Mouse (Mus musculus): ENCODE measurements around the gene Olfr715b. TPM values are rescaled to one million over a fixed set of nuclear protein-coding genes. Genes with fewer than 3 reads are reported as not detected.
"Not testable (repeated sequence)": the region's sequence is repeated elsewhere in the genome, so short reads cannot be mapped to it uniquely, and the experiment has no call there.

The Olfr715b gene
- not detected for total RNA-seq (2021)
- long read RNA-seq, experiment 1: 0 reads
- long read RNA-seq, experiment 2: 0 reads

DNA sequence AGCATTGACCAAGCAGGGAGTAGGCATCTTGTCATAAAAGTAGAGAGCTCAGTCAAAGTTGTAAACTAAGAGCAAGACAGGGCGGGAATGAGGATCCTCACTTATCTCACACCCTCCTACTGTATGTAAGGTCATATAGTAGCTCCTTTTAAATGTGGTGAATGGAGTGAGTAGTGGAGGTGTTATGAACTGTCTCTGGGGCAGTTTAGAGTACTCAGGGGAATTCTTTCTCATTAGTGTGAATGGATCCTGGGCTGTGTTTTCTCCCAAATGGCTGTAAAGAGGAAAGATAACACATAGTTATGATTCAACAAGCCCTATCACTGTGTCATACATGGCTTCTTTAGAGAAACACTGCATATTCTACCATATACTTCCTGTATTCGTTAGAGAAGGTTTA lies at the start of gene Olfr715b:
Olfr715b (minus strand) TSS at position 101 of the 400 bp plus-strand sequence.
- not testable (repeated sequence) for DNase-seq

DNA sequence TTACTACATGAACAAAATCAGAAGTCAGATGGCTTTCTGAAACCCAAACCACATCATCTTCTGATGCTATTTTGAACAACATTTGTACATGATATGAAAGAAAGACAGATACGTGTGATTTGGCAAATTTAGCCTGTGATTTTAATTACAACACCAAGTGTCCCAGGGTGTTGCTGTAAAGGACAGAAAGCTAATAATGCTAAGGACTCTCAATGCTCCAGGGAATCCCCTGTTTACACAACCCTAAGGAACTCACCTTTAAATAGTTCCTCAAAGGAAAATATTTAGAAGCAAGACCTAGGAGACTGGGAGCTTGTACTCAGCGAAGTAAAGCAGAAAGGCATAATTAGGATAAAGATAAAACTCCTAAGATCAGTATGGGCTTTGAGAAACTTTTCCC lies 27.9 kb upstream of the Olfr715b start, which contains the start of gene Olfr716:
Olfr716 (plus strand) TSS at position 301 of the 400 bp plus-strand sequence.
- DNase-seq: not testable (repeated sequence)

DNA sequence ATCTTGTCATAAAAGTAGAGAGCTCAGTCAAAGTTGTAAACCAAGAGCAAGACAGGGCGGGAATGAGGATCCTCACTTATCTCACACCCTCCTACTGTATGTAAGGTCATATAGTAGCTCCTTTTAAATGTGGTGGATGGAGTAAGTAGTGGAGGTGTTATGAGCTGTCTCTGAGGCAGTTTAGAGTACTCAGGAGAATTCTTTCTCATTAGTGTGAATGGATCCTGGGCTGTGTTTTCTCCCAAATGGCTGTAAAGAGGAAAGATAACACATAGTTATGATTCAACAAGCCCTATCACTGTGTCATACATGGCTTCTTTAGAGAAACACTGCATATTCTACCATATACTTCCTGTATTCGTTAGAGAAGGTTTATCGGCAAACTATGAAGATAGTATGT lies 20.8 kb upstream of the Olfr715b start, which contains the start of gene Olfr715:
Olfr715 (minus strand) TSS at position 101 of the 400 bp plus-strand sequence.
- not testable (repeated sequence) for DNase-seq

DNA sequence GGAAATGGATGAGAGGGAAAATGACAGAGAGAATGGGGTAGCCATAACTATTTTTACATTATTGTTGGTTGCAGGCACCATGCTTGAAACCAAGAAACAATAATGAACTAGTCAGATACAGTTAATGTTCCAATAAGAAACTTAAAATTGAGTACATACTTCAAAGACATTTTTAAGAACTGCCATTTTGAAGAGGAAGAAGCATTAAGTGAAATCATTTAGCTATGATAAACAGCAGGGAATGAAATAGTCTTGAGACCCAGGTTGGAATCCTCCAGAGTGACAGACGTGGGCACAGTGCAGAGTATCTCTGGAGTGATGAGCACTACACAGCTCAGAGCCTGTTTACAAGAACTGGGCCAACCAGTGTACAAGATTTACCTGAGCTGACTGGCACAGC lies 17.2 kb downstream of the Olfr715b start, which contains the start of gene Olfr17:
Olfr17 (plus strand) TSS at position 301 of the 400 bp plus-strand sequence.
- DNase-seq: no peak

DNA sequence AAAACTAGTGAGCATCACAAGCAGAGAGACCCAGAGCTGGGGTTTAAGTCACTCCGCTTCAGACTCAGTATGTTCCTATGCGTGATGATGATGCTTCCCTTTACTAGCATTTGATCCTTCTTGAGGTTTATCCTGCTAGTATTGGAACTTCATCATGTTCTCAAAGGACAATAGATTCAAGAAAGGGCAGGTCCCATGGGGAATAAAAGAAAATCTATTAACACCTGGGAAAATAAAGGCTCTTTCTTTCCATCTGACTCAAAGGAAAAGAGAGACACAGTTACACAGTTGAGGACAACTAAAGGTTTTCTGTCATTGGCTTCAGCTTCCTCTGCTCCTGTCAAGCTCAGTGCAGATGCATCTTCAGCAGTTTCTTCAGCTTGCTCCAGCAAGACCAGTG lies 39.5 kb downstream of the Olfr715b start, which contains the start of gene Olfr714:
Olfr714 (plus strand) TSS at position 301 of the 400 bp plus-strand sequence.
- no peak for DNase-seq

Other genes with a start within 250 kb of the Olfr715b start
- not detected for gene Olfr704, start 247.2 kb downstream of the Olfr715b start, total RNA-seq (2021)
- gene Olfr705, start 233.5 kb downstream of the Olfr715b start, total RNA-seq (2021): not detected
- gene Olfr706, start 222.2 kb downstream of the Olfr715b start, total RNA-seq (2021): not detected
- gene Olfr707, start 209.1 kb downstream of the Olfr715b start, total RNA-seq (2021): not detected
- not detected for gene Olfr1532-ps1, start 202.4 kb downstream of the Olfr715b start, total RNA-seq (2021)
- under 1 TPM in 1 of 2 experiments, not detected in 1; 0.09 TPM for gene Olfr709-ps1, start 178.2 kb downstream of the Olfr715b start, total RNA-seq (2021)
- not detected for gene Olfr710, start 162.1 kb downstream of the Olfr715b start, total RNA-seq (2021)
- under 1 TPM in 1 of 2 experiments, not detected in 1; 0.21 TPM for gene Olfr6, start 146.4 kb downstream of the Olfr715b start, total RNA-seq (2021)
- gene Olfr711, start 134.9 kb downstream of the Olfr715b start, total RNA-seq (2021): not detected
- not detected for gene Olfr2, start 104.3 kb downstream of the Olfr715b start, total RNA-seq (2021)
- gene Olfr713, start 79.2 kb downstream of the Olfr715b start, total RNA-seq (2021): not detected
- not detected for gene Olfr714, start 39.4 kb downstream of the Olfr715b start, total RNA-seq (2021)
- gene Olfr17, start 17.1 kb downstream of the Olfr715b start, total RNA-seq (2021): not detected
- not detected for gene Olfr715, start 20.7 kb upstream of the Olfr715b start, total RNA-seq (2021)
- gene Olfr716, start 28.0 kb upstream of the Olfr715b start, total RNA-seq (2021): not detected
- under 1 TPM in 1 of 2 experiments, not detected in 1; 0.21 TPM for gene Nlrp14, start 56.6 kb upstream of the Olfr715b start, total RNA-seq (2021)
- under 1 TPM in 1 of 2 experiments, not detected in 1; 0.18 TPM for gene Rbmxl2, start 99.1 kb upstream of the Olfr715b start, total RNA-seq (2021)